17 mouse cellular contexts compared by ENCODE assay signal in the genomic region with DNA sequence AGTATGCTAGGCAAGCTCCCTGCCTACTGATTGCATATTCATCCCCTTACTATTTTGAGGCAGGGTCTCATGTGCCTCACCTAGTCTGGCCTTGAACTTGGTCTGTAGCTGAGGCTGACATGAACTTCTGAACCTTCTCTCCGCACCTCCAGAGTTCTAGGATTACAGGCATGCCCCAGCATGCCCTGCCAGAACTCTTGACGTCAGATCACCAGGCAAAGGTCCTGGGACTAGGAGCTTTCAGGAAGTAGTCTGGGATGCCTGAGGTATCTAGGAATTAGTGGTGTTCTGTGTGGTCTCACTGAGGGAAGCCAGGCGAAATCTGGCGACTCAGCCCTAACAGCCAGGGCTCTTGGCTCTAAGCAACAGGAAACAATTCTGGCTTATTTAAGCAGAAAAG.
DNase-seq lines count a peak whose midpoint lies in the region; ATAC-seq lines count a peak whose summit lies in the region.
"Had no signal": no experiment of that assay in that cellular context is flagged by ENCODE, and none has a peak within 500 bp of the region (broad histone marks: within the 10 kb centered on the region; RNA-seq: fewer than 3 reads in every experiment).

No protein-coding gene starts in this region.

- H3K27ac ChIP-seq in kidney, embryonic 14.5 days (ENCODE audit: low read depth, low read length) = no peak overlapping the region
- H3K27ac ChIP-seq: midbrain, embryonic 13.5 days; neural tube, embryonic 13.5 days had no signal

- no peak overlapping the region for H3K4me3 ChIP-seq in kidney, embryonic 14.5 days (ENCODE audit: low read length)
- H3K4me3 ChIP-seq: midbrain, embryonic 13.5 days; neural tube, embryonic 13.5 days had no signal

- intact Hi-C loops in heart, postnatal 25 days (cut with DNase I) = no loop called here

- 48% methylated on average over 4 of the region's 4 CpGs for WGBS in kidney, embryonic 14.5 days

- no peak overlapping the region for H3K4me2 ChIP-seq in kidney, embryonic 14.5 days (replicated peaks; ENCODE audit: low read depth, low read length)
- H3K4me2 ChIP-seq: midbrain, embryonic 13.5 days; neural tube, embryonic 13.5 days had no signal

- no peak overlapping the region for H3K9ac ChIP-seq in kidney, embryonic 14.5 days (ENCODE audit: low read depth, low read length)
- H3K9ac ChIP-seq: midbrain, embryonic 13.5 days; neural tube, embryonic 13.5 days had no signal

- H3K4me1 ChIP-seq in kidney, embryonic 14.5 days (ENCODE audit: control insufficient read depth, insufficient read depth, low read length) = no peaks in the 10 kb centered on the region
- H3K4me1 ChIP-seq: midbrain, embryonic 13.5 days had no signal

- peak; percentile 92 for DNase-seq in heart, adult 11 months
- no peak for DNase-seq in heart, postnatal 25 days (ENCODE audit: low spot score)
- peak; percentile 7 for DNase-seq in kidney, postnatal 14 days
- peak; percentile 2 for DNase-seq in NIH3T3 (ENCODE audit: low read depth)
- peak; percentile 50 for DNase-seq in fibroblast of lung, adult 2 months (ENCODE audit: low read depth)
- DNase-seq in adrenal gland, adult 2 months = no peak
- DNase-seq: cerebellum, adult 8-10 months; gastrocnemius, postnatal 25 days; lung, postnatal 10 days; right cerebral cortex, adult 18-20 months; thymus, postnatal 14 days had no signal

- H3K36me3 ChIP-seq in kidney, embryonic 14.5 days (ENCODE audit: control insufficient read depth, insufficient read depth, low read length) = no peaks in the 10 kb centered on the region
- H3K36me3 ChIP-seq: midbrain, embryonic 13.5 days; neural tube, embryonic 13.5 days had no signal

- no peaks in the 10 kb centered on the region; the same call in 1 of the 2 replicates for H3K27me3 ChIP-seq in kidney, embryonic 14.5 days (ENCODE audit: control insufficient read depth, insufficient read depth, low read length)
- H3K27me3 ChIP-seq: midbrain, embryonic 13.5 days; neural tube, embryonic 13.5 days had no signal

- no peaks in the 10 kb centered on the region for H3K9me3 ChIP-seq in kidney, embryonic 14.5 days (ENCODE audit: control insufficient read depth, low read length)
- H3K9me3 ChIP-seq: midbrain, embryonic 13.5 days; neural tube, embryonic 13.5 days had no signal

- ATAC-seq in kidney, embryonic 14.5 days (ENCODE audit: low FRiP score, low TSS enrichment) = no peak
- ATAC-seq in megakaryocyte-erythroid progenitor cell, adult 5-6 weeks (replicated peaks; ENCODE audit: low FRiP score, low TSS enrichment, poor library complexity, severe bottlenecking) = no peak
- ATAC-seq: forebrain, embryonic 14.5 days; inflammation-experienced regulatory T-cells, adult 6 months; midbrain, embryonic 13.5 days had no signal

Comparison
In these comparisons a context has a peak if more than half of its experiments do, and no peak if none do; other contexts are left out.
1. DNase-seq: peak in heart, adult 11 months (single experiment), kidney, postnatal 14 days (single experiment), NIH3T3 (single experiment) and fibroblast of lung, adult 2 months (single experiment); none in heart, postnatal 25 days (single experiment) and adrenal gland, adult 2 months (single experiment).